Mouse (Mus musculus): Measurements from ENCODE around the gene Hoxc6.

Hoxc6 gene

DNA sequence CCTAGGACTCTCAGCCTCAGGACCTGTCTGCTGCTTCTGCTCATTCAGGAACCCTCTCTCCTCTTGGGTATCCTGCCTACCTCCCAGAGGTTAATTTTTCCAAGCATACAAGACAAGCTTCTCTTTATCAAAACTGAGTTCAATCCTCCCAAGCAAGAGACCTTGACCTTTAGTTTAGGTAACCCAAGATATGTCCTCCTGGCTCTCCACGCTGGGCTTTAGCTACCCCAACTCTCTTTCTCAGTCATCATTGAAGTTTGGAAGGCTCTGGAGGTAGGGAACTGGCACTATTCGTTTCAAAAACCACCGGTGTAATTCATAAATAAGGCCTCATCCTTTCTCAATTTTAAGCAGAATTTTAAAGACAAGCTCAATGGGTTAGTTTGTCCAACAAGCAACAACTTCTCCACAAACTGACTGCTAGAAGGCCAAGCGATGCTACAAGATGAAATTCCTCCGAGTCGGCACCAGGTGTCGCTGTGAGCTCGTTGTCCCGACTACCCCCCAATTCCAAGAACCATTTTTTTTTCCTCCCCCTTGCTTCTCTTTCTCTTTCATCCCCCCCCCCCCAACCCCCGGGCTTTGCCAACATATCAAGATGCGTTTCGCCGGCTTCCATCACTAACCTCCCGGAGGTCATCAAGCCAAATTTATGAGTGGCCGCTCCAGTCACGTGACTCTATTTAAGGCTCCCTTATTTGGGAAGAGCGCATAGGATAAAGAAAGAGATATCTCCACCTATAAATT lies 15.4 kb downstream of the Hoxc6 start:
- no peak for DNase-seq (ENCODE audit: low spot score)

DNA sequence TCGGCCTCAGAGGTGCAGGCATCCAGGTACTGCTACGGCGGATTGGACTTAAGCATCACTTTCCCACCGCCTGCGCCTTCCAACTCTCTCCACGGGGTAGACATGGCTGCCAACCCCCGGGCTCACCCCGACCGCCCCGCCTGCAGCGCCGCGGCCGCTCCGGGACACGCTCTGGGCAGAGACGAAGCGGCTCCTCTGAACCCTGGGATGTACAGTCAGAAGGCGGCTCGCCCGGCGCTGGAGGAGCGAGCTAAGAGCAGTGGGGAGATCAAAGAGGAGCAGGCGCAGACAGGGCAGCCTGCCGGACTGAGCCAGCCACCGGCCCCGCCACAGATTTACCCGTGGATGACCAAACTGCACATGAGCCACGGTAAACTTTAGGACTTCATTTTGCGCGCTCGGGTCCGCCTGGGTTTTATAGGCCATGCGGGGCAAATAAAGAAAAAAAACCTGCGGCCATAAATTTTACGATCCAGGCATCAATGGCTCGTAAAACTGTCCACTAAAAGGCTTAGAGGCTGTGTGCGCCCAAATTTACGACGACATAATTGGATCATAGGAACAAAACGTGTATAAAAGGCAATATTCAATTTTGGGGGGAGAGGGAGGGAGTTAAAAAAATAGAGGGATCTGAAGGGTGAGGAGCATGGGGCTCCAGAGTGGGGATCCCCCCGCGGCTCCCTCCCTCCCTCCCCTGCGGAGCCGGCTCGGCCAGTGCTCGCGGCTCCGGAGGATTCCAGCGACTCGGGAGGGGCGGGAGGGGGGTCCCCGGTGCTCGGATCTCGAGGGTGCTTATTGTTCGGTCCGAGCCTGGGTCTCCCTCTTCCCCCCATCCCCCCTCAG lies 16.3 kb downstream of the Hoxc6 start:
- DNase-seq (ENCODE audit: low spot score): no peak

DNA sequence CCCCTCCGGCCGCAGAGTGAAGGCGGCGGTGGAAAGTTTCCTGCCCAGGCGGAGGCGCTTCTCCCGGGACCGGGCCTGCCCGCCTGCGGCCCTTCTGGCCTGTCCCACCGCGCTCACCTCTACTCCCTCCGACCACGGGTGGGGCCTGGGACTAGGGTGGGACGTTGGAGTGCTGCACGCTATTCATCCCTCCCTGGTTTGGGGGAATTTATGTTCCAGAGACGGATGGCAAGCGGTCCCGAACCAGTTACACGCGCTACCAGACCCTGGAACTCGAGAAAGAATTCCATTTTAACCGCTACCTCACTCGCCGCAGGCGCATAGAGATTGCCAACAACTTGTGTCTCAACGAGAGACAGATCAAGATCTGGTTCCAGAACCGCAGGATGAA lies 16.9 kb downstream of the Hoxc6 start:
- no peak for DNase-seq (ENCODE audit: low spot score)

DNA sequence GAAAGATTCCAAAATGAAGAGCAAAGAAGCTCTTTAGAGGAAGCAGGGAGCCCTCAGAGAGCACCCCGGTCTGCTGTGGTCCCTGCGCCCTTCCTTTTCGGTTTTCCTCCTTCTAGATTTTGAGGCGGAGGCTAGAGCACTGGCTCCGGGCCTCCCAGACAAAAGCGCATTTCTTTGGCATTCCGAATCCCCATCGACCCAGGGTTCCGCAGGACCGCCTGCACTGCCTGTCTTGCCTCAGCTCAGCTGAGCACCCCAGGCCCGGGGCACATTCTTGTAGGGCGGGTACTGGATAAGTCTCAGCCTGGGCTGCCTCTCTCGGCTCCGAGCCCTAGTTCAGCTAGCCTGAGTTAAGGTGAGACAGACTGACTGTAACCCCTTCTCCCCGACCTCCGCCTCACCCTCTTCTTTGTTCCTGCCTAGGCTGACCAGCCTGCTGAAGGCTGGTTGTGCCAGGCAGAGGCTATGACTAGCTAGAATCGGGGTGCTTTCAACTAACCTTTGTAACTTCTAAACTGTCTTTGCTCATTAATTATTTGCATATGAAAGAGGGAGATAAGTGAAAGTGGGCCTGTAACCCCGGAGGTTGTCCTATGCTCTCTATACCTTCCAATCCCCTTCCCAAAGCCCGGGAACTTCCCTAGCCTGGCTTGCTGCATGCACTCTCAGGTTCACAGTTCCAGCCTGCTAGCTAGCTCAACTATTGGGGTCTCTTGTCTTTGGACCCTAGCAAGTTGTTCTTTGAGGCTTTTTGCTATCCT lies 17.5 kb downstream of the Hoxc6 start:
- DNase-seq (ENCODE audit: low spot score): no peak

DNA sequence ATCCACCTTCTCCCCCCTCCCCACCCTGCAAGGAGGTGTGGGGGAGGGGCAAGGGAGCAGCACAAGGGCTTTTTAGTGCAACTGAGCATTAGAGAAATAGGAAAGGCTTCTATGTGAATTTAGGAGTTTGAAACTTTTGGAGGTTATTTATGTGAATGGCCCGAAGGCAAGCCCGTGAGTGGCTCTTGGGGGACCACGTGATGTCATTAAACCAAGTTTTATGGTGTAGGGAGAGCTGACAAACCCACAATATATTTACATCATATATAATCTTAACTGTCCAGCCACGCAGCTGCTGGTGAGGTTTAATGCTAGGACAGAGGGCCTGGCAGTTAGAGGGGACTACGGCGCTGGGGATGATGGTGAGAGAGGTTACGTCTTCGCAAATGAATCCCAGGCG lies 20.6 kb downstream of the Hoxc6 start, which contains the start of gene Hoxc4:
Hoxc4 (plus strand) TSS at position 299 of the 400 bp plus-strand sequence.
- DNase-seq (ENCODE audit: low spot score): no peak

DNA sequence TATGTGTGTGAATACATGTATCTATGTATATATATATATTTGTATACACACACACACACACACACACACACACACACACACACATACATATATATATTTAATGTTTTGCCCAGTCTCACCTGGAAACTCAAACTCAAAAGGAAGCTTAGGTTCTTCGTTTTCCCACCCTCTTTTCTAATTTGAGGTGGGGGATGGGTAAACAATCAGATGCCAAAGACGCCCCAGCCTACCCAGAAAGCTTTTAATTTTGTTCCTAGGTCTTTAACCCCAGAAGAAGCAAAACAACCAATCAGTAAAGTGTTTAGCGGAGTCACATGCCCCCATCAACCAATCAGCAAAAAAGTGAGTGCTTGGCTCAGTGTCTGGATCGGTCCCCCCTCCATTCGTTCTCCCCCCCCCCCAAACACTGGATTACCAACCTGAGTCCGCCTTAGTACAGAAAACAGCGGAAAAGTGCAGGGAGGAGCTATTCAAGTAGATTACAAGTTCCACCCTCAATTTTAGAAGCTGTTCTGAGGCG lies 22.9 kb downstream of the Hoxc6 start:
- no peak for DNase-seq (ENCODE audit: low spot score)

DNA sequence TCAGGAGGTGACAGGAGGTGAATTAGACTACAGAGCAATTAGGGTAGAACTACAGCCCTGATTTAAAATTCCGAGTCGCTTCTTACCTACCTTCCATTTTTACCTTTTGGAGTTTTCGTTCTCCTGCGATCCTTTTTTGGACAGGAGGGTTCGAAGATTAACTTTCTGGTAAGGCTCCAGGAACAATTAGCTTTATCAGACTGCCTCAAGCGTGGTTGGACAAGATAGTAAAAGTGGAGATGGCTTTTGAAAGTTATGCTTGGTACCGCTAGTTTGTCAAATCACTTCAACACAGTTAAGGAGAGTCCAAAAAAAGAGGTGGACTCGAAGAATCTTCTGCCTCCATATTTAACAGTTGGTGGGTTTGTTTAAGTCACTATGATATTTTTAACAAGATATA lies 23.5 kb downstream of the Hoxc6 start:
- DNase-seq (ENCODE audit: low spot score): no peak

DNA sequence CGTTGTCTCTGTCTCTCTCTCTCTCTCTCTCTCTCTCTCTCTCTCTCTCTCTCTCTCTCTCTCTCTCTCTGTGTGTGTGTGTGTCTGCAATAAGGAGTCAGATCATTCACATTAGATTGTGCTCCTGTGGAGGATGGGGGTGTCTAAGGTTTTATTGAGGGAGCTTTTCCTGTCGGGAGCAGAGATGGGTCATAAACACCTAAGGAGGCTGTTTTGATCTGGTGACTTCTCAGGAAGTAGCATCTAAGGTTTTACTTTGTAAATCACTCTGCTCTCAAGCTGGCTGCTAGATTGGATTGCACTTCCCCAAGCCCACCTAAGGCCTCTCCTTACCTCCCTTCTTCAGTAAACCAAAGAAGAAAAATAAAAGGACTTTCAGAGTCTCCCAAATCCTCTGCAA lies 26.1 kb downstream of the Hoxc6 start:
- DNase-seq (ENCODE audit: low spot score): no peak

DNA sequence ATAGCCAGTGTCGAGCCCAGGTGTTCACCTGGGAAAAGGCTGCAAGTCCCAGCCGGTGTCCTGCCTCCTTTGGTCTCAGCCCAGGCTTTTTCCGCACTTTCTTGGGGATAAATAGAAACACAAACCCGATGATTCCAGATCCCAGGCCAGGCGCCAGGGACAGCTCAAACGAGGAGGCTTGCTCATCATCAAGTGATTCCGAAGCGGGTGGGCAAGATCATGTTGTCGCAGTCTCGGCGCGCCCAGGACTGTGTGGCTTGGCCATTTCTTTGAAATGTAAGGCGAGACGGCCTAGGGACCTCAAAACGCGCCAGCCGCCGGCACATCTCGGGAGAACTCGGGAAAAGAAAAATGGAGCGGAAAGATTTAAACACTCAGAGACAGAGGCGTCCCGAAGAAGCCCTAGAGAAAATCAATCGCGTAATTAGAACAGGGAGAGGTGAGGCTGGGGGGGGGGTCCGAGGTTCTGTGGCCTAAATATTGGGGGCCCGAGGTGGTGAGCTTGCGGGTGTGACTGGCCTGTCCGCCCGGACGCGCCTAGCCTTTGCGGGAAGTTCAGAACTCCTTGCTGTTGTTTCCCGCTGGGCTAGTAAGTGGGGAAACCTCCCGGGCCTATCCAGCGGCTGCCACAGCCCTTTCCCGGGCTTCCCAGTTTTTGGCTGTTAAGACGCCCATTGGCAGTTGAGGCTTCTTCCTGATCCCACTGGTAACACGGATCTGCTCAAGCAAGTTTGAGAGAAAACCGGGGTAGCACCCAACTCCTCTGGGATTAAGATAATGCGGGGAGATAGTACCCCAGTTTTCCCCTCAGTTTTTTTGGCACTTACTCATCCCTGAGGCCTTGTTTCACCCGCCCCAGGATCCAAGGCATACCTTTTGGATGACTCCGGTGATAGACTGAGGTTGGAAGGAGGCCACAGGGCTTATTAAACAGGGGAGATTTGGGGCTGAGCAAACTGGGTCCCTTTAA lies 29.5 kb downstream of the Hoxc6 start:
- no peak for DNase-seq (ENCODE audit: low spot score)

DNA sequence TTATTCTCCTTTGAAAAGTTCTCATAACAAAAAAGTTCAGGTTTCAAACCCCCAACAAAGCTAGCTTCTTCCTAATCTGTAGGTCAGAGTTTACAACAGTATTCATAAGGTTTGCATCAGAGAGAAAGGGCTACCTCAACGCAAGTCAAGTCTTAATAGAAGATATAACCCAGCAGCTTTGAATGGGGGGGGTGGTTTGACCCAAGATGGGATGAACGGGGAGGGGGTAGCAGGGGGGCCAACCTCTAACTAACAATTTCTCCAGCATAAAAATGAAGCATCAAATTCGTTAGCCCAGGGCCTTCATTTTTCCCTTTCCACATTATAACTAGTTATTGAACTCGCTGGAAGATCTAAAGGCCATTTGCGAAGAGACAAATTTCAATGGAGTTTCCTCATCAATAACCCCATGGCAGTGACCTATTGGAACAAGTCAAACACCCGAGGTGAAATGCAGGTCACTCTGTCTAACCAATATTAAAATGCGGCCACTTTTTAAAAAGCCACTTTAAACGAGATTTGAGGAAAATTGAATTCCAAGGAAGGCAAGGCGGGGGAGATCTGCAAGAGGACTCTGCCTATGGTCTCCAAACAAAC lies 31.0 kb downstream of the Hoxc6 start:
- DNase-seq (ENCODE audit: low spot score): no peak

DNA sequence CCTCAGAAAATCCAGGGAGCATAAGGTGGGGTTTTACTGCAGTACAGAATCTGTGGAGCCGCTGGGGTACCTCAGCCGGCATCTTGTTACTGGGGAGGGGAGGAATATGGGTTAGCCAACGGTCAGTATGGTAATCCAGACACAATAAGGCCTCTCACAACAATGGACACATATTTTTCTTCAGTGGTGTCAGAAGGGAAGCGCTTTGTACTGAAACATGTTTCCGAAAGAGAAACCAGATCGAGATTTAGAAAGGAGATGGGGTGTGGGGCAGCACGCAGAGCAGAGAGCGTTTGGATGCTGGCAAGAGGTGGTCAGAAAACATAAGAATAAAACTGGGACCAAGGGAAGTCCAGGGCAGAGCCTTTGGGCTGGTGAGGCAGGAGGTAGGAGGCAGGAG lies 32.1 kb downstream of the Hoxc6 start:
- no peak for DNase-seq (ENCODE audit: low spot score)

DNA sequence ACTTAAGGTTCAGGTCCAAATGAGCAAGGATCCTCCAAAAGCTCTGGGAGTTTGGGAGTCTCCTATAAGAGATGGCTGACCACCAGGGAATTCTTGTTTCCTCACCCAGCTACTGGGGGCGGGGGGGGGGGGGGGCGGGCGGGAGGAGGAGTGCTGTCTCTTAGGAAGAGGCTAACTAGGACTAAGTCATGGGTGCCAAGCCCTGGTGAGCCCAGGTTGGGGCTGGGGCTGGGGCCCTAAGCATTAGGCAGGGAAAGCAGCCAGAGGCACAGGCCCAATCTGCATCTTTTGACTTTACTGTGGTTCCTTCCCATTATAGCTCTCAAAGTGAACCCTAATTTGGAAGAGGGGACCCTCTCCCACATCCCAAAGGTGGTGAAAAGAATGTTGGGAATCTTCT lies 34.1 kb downstream of the Hoxc6 start:
- DNase-seq (ENCODE audit: low spot score): no peak

DNA sequence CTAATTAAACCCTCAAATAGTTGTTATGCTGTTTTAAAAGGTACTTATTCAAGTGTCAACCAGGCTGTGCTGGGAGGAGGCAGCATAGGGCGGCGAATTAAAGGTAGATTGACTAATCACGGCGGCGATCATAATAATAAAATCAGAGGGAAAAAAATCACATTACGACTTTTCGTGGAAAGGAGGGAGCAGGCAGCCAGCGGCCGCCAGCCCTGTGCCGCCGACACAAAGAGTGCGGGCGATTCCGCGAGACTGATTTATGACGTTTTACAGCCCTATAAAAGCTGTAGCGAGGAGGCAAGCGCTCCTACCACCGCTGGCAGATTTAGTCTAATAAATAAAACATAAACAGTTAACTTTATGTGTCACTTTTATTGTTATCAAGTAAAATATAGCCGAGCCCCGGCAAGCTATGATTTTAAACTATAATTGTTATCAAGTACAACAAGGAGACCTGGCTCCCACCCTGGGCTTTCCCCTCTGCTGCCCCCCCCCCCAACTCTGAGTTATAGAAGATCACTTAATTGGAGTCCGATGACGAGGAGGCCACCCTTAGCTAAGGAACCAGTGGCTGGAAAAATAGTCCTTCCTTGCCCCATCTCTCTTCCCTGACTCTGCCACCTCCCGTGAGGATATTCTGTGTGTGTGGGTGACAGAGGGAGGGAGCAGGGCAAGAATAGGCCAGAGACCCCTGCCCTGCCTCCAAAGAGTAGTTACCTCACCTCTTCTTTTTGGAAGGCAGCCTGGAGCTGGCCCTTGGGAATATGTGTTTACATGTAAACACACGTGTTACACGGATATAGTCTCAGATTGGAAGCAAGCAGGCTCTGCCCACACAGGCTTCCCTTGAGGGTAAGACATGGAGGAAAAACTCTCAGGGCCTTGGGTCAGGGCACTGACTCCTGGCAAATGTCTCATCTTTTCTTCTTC lies 34.9 kb downstream of the Hoxc6 start:
- DNase-seq (ENCODE audit: low spot score): no peak

DNA sequence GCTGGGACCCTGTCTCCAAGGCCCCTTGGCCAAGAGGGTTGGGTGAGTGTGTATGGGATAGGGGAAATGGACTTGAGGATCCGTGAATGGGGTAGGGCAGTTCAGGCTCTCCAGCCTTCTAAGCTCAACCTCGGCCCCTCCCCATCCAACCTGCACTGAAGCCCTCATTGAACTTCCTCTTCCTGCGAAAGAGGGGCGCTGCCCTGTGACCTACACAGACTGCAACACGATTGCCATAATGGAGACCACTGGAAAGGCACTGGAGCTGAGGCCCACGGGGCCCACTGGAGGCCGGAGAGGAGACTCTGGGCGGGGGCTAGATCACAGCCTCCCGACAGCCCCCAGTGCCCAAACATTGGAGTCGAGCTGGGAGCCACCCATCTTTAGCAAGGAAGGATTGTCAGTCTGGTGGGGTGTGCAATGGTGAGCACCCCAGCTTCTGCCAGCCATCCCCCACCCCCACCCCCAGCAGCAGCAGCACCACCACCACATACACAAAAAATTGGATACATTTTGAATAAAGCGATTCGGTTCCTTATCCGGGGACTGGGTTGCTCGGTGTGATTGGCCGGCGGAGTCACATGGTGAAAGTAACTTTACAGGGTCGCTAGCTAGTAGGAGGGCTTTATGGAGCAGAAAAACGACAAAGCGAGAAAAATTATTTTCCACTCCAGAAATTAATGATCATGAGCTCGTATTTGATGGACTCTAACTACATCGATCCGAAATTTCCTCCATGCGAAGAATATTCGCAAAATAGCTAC lies 36.2 kb downstream of the Hoxc6 start:
- DNase-seq (ENCODE audit: low spot score): no peak

DNA sequence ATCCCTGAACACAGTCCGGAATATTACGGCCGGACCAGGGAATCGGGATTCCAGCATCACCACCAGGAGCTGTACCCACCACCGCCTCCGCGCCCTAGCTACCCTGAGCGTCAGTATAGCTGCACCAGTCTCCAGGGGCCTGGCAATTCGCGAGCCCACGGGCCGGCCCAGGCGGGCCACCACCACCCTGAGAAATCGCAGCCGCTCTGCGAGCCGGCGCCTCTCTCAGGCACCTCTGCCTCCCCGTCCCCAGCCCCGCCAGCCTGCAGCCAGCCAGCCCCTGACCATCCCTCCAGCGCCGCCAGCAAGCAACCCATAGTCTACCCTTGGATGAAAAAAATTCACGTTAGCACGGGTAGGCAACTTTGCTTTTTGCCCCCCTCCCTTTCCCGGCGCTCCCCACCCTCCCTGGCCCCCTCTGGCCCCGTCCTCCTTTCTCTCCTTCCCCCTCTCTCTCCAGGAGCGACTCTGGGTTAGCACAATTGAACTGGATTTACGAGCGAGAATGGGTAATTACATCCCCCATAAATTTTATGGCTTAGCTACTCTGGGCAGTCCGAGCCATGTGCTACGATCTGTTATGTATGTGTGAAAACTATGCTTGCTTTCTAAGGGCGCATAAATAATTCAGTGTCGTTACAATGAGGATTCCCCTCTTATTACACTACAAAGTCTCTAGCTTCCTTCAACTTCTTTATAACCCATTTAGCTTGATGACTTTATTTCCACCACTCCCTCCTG lies 36.9 kb downstream of the Hoxc6 start:
- DNase-seq (ENCODE audit: low spot score): no peak

DNA sequence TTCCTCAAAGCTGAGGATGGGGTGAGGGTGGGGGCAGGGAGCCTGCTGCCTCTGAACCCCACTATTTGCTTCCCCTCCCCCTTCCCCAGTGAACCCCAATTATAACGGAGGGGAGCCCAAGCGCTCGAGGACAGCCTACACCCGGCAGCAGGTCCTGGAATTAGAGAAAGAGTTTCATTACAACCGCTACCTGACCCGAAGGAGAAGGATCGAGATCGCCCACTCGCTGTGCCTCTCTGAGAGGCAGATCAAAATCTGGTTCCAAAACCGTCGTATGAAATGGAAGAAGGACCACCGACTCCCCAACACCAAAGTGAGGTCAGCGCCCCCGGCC lies 37.5 kb downstream of the Hoxc6 start:
- DNase-seq (ENCODE audit: low spot score): no peak

DNA sequence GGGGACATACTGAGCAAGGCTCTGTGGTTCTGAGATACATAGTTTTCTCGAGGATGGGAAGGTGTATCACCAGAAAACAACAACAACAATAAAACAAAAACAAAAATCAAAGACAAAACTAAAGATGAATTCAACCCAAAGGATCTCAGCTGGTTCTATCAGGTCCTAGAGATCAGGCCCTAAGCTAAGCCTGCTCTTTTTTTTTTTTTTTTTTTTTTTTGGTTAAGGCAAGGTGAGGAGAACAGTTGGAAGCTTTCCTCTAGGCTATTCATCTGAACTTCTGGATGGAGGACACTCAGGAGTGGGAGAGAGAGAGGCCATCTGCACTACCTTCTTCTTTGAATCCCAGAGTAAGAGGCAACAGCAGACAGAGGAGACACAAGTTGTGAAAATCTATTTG lies 39.5 kb downstream of the Hoxc6 start:
- no peak for DNase-seq (ENCODE audit: low spot score)

DNA sequence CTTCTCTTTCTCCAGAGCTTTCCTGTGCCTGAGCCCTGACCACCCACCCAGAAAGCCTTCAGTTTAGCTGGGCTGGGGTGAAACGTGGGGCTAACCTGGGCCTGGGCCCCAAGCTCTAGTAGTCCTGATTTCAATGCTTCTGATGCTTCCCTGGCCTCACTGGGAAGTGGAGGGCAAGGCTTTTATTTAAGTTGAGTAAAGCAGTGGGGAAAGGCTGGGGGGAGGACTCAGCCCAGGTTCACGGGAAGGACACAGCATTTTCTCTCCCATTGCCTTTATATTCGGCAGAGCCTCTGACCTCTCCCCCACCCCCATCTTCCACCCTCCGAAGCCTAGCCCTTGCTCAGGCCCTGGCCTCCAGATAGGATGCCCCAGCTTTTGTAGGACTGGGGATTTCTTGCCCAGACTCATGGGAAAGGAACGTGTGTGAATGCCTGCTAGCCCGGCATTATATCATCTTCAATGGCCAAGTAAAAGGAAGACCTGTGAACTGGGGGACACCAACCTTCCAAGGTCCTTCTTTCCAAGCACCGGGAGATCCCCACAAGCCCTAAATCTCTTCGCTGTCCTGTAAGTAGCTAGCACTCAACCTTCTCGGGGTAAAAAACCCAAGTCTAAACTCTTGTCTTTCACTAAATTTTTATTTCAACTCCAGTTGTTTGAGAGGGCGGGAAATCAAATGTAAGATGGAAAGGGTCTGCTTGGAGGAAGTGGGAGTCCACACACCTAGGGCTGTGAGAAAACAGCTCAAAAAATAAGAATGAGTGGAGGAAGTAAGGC lies 40.8 kb downstream of the Hoxc6 start:
- DNase-seq (ENCODE audit: low spot score): no peak

Measured in left cerebral cortex, adult 11 months (tissue).